Mouse (Mus musculus) right cerebral cortex, adult 2 months (tissue): Measurements from ENCODE around the gene Ing4.
"Not testable (repeated sequence)": the region's sequence is repeated elsewhere in the genome, so short reads cannot be mapped to it uniquely, and the experiment has no call there.

Experiments used
- DNase-seq, 2 experiments: peaks; one replicate each; pipeline ENCODE4 v3.0.0; 2021 to 2022; ENCODE audit warnings: low spot score in 2 of 2

Gene Ing4

DNA sequence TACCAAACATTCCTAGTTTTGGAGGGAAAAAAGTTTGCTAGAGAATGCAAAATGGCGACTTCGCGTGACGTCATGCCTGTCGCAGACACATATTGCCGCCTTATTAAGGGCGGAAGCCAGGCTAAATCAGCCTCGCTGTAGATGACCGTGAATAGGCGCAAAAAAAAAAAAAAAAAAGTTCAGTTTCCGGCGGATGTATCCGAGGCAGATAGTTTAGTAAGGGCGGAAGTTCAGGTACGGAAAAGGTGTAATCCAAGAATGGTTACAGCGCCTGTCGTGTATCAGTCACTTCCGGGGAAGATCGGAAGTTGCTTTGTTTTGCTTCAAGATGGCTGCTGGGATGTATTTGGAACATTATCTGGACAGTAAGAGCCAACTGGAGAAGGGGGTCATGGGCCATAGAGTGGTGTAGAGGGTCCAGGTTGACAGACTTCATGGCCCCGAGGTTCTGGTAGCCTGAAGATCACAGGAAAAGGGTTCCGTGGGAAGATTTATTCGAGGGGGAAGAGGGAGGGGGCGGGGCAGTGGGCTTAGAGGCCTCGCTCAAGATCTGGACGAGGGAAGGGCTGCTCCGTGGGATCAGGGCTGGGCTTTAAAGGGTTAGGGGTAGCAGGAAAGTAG is at the start of gene Ing4:
Gene Ing4 (plus strand): TSS at position 228 of the 621 bp plus-strand sequence.
- peak; percentile 87 to 94 for DNase-seq

DNA sequence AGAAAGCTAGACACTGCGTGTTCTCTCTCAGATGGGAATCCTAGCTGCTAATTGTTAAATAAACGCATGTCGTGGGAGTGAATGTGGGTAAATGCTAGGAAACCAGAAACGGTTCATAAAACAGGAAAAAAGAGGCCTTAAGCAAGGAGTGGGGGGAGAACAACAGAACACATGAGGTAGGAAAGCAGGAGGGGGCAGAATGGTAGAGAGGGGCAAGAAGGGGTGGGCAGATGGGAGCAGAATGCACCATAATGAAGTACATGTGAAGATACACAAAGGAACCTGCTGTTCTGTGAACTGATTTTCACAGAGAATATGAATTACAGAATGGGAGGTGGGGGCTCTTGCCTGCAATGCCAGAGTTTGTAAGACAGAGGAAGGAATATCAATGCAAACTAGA is 47.3 kb upstream of the Ing4 start:
- peak in 1 of 2 experiments; percentile 17 for DNase-seq

DNA sequence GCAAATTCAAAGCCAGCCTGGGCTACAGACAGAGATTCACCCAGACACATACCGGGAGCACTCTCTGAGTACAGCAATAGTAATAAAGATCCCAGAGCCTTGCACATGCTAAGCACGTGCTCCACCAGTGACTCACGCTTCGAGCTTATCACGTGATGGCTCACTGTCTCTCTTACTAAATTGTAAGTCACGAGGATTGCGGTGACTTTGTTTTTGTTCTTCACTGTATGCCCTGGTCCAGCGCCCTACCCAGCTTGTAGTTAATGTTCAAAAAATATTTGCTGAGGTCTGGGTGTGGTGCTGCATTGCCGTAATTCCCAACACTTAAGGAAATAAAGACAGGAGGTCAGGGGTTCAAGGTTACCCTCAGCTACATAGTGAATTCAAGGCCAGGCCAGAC is 46.2 kb upstream of the Ing4 start:
- DNase-seq: peak in 1 of 2 experiments; percentile 30

DNA sequence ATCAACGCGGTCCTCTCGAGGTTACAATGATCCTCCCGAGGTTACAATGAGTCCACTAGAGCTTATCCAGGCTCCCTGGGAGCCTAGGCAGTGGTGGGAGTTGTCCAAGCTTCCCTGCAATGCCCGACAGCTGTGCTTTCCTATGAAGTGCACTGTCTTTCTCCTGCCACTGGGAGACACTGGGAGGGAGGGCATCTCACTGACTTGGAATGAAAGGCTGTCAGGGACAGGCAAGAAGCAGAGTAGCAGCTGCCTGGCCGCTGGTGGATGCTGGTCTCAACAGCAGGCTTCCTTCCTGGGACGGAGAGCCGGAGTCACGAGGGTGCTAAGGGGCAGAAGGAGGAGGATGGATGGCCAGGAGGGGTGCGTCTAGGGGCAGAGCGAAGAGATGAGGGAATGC is 45.7 kb upstream of the Ing4 start:
- peak in 1 of 2 experiments; percentile 8 for DNase-seq

DNA sequence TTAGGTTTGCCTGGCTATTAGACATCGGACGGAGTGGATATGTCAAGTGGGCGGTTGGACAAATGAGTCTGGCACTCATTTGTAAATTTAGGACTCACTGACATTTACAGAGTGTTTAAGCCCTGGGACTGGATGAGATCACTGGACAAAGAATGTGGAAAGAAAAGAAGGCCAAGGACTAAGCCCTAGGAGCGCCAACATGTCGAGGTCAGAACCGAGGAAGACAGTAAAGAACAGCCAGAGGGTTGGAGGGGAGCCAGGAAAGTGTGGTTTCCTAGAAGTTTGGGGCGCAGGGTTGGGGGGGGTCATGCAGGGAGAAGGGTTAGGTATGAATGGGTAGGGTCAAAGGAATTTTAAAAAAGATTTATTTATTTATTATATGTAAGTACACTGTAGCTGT is 44.3 kb upstream of the Ing4 start:
- no peak for DNase-seq

DNA sequence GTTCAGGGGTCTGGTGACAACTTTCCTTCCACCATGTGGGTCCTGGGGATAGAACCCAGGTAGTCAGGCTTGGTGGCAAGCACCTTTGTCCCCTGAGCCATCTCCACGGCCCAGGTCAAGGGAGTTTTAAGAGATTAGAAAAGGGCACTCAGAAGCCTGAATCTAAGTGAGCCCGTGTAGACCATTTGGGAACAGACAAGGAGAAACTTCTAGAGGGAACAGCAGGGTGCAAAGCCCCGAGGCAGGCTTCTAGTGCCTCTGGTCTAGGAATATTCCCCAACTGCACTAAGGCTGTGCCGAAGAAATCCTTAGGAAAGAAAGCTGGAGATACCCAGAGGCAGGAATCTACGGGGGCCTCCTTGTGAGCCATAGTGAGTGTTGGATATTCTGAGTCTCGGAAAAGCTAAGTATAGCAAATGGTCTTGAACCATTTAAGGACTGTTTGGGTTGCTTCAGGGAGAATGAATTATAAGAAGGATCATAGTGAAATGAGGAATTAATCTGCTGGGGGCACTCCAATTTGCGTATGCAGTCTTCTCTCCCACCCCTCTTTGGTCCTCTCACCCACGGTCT is 43.6 kb upstream of the Ing4 start:
- DNase-seq: no peak

DNA sequence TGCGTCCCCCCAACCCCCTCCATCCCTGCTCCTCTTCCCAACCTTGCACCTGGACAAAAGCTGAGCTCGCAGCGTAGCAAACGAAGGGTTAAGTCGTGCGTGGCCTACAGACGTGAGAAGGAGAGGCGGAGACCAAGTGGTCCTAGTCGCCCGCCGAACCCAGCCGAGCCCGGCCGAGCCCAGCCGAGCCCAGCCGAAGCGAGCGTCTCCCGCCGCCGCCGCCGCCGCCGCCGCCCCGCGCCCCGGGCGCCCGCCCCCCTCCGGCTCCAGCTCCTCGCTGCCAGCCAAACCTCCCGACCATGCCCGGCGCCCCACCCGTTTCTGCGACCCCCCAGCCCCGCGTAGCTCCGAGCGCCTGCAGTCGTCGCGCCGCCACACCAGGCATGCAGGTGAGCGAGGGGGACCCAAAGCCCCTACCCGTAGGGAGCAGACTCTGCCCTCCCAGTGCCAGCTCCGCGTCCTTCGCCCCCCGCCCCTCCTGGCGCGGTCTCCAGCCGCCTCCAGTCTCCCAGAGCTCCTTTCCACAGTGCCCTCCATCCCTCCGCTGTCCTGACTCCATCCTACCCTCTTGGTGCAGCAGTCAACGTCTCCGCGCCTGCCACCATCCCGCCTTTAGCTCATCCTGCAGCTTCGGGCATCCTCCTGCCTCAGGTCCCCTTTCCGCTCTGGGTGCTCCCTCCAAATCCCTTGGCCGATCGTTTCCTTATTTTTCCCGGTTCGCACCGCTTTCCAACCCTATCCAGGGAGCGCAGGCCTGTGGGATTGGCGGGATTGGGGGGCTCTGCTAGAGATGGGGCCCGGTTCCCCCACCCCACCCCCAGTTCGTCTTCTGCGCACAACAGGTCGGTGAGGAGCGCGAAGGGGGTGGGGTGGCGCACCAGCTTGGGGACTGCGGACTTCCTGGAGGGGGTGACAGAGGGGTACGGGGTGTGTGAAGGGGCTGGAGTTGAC is 42.7 kb upstream of the Ing4 start, which contains the start of gene Pianp:
Gene Pianp (plus strand): TSS at position 144 of the 951 bp plus-strand sequence.
- DNase-seq: peak; percentile 83 to 85

DNA sequence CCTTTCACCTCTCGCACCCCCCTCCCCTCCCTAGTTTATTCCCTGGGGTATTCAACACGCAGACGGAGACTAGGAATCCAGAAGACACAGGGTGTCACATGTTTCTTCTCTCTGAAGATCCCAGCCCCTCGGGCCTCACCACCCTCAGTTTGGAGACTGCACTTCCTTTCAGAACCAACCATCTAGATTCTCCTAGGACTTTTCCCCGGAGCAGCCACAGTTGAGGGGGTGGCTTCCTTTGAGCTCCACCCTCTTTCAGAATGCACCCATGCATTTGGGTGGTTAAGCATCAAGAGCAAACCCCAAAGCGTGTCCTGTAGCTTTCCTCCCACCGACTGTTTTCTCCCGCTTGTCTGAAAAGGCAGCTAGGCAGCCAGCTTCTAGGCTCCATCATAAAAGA is 41.5 kb upstream of the Ing4 start:
- peak; percentile 69 to 75 for DNase-seq

DNA sequence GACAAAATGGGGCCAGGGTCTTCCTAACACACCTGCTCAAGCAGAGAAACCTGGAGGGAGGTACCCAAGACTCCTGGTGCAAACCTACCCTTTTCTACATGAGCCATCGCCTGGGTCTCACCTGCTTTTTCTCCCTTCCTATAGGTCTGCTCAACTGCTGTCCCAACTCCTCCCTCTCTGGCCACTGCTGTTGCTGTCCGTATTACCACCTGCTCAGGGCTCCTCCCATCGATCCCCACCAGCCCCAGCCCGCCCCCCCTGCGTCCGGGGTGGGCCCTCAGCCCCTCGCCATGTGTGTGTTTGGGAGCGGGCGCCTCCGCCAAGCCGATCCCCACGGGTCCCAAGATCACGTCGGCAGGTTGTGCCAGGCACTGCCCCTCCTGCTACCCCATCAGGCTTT is 40.5 kb upstream of the Ing4 start:
- DNase-seq: no peak

DNA sequence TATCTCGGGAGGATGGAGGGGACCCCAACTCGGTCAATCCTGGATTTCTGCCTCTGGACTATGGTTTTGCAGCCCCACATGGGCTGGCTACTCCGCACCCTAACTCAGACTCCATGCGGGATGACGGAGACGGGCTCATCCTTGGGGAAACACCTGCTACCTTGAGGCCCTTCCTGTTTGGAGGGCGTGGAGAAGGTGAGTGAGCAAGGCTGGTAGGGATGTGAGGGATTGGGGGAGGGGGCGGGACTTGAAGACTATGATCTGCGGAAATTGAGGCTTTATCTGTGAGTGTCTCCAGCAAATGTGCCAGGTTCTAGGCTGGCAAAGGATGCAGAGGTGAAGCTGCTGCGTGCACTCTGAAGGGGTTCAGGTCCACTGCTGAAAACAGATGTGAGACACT is 40.0 kb upstream of the Ing4 start:
- DNase-seq: no peak

DNA sequence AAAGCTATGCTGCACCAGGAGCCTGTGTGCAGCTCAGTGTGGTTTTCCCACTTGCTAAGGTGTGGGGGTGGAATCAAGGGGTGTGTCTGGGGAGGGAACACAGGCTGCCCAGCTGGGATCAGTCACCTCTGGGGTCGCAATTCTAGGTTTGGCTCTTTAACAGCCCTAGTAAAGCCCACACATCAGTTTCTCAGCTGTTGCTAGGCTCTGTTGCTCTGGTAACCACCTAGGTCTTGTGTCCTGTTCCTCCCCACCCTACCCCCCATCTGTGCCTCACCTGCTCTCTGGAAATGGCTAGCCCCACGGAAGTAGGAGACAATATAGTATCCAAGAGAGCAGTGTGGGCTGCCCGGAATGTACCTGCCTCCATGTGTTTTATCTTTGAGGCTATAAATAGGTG is 35.9 kb upstream of the Ing4 start:
- DNase-seq: peak in 1 of 2 experiments; percentile 40

DNA sequence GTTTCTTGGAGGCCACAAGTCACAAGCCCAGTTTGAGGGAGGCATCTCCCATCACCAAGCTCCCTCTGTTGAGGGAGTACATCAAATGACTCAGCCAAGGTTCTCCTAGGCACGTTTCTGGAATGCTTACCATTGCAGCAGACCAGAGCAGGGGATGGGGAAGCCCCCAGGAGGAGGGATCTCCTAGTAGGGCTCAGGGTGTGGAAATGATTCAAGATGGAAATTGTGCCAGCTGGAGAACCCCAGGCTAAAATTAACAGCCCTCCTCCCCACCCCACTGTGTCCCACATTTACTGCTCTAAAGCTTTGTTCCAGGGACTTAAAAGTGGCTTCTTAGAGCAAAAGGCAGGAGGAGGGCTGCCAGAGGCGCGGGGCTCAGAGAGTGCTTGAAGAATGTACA is 34.5 kb upstream of the Ing4 start:
- DNase-seq: peak; percentile 38 to 41

DNA sequence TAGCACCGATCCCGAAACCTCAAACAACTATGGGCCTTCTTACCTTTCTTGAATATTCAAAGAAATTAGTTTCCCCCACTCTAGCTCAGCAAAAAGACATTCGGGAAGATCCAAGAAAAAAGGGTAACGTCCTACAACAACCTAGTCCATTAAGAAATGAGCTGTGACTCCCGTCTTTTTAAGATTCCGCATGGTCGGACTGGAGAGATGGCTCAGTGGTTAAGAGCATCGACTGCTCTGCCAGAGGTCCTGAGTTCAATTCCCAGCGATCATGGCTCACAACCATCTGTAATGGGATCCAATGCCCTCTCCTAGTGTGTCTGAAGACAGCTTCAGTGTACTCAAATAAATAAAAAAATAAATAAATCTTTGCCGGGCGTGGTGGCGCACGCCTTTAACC is 31.5 kb upstream of the Ing4 start:
- DNase-seq: no peak

DNA sequence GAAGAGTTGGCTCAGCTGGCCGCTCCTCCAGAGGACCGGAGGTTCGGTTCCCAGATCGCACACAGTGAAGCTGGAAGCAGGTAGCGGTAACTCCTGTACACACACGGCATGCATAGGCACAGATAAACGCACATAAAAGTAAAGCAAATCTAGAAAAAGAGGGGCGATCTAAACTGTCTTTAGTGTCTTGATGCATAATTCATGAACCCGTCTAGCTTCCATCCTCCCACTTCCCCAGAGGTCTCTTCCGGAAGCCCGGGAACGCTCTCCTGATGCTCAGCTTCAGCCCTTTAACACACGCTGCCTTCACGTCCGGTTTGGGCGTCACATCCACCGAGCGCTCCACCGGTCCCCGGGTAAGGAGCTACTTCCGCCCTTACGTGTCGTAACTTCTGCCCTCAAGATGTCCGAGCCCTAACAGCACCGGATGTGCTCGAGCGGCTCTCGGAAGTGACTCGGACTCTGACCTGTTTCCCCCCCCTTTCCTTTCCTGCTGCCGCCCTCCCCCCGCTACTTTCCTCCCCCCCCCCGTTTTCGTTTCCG is 30.9 kb upstream of the Ing4 start:
- DNase-seq: peak; percentile 98 to 99

DNA sequence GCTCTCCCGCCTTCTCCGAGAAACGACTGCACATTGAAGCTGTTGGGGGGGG is 30.6 kb upstream of the Ing4 start, which contains the start of gene Zfp384:
Gene Zfp384 (plus strand): TSS at position 17 of the 52 bp plus-strand sequence.
- no peak for DNase-seq

DNA sequence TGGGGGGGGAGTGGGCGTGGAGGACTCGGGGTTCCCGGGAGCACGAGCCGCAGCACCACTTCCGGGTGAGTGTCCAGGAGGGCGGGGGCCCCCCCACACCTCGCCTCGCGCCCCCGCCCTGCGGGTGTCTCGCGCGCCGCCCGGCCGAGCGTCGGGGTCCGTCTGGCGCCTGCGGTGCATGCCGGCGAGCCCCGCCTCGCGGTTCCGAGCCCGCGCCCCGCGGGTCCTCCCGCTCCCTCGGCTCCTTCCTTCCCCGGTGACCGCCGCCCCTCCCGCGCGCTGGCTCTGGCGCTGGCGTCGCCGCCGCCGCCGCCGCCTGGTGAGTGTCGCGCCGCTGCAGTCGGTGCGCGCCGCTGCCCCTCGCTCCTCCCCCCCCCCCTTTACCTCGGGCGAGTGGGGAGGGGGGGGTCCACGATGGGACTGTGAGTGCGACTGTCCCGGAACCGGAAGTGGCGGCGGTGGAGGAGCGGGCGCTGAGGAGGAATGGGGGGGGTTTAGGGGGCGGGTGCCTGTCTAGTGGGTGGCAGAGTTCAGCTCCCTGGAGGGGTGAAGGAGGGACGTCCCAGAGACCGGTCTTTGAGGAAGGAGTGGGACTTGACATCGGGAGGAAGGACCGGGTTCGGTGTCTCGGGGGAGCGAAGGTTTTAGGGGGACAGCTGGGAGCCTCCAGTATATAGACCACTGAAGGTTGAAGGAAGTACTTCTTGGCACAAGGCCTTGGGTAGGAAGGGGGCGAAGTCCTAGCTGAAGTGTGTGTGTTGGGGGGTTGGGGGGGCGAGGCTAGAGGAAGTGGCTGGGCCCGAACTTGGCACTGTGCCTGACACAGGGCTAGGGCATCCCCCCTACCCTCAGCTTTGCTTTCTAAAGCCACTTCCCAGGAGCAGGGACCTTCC is 30.1 kb upstream of the Ing4 start:
- DNase-seq: peak; percentile 59 to 70

DNA sequence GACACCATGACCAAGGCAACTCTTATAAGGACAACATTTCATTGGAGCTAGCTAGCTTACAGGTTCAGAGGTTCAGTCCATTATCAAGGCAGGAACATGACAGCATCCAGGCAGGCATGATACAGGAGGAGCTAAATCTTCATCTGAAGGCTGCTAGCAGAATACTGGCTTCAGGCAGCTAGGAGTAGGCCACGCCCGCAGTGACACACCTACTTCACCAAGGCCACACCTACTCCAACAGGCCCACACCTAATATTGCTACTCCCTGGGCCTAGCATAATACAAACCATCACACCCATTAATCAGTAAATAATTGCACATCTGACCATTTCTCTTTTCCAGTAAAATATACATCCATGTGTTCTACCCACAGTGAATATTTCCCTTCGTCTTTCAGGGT is 21.9 kb upstream of the Ing4 start:
- no peak for DNase-seq

DNA sequence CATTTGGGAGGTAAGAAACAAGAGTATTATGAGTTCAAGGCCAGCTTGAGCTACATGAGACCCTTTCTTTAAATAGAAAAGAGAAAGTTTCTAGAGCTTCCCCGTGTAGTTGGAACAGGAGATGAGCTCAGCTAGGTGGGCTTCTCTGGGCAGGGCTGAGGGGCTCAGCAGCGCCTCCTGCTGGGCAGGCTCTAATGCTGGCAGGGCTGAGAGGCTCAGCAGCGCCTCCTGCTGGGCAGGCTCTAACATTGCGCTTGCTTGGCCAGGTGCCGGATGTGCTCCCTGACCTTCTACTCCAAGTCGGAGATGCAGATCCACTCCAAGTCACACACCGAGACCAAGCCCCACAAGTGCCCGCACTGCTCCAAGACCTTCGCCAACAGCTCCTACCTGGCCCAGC is 9.0 kb upstream of the Ing4 start:
- not testable (repeated sequence) for DNase-seq

DNA sequence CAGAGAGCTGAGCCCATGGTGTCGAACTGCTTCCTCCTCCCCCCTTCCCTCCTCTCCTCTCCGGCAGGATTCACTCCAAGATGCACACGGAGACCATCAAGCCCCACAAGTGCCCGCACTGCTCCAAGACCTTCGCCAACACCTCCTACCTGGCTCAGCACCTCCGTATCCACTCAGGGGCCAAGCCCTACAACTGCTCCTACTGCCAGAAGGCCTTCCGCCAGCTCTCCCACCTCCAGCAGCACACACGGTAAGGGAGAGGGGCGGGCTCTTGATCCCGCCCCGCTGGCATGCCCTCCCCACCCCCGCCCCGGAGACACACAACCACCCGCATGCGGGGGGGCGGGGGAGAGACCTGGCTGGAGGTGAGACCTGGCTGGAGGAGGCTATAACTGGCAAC is 8.0 kb upstream of the Ing4 start:
- DNase-seq: no peak

DNA sequence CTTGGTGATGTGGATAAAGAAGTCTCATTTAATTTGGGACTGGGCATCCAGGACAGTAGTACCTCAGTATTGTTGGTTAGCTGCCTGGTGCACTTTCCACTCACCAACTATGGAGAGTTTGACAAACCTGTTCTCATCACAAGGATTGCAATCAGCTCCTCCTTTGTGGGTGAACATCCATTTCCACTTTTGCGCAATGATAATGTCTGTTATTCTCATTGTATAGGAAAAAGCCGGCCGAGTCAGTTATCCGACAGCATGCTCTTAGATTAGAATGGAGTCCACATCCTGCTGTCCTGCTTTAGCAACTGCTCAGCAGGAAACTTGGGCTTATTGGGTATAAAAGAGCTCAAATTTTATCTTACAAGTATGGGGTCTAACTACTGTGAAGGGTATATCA is 894 bp upstream of the Ing4 start:
- DNase-seq: no peak

DNA sequence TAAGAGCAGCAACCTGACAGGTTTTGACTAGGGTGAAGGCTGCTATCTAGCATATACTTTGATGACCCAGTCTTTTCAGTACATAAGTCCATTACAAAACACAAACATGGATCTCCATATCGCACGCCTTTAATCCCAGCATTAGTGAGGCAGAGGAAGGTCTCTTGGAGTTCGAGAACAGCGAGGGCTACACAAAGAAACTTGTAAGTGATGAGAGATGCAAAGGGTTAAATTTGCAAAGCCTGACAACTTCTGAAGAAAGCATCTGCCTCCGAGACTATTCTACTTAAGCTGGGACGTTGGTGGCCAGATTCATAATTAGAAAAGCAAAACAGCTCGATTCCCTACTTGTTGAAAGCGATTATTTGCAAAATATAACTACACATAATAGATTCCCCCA is 429 bp upstream of the Ing4 start:
- DNase-seq: no peak

DNA sequence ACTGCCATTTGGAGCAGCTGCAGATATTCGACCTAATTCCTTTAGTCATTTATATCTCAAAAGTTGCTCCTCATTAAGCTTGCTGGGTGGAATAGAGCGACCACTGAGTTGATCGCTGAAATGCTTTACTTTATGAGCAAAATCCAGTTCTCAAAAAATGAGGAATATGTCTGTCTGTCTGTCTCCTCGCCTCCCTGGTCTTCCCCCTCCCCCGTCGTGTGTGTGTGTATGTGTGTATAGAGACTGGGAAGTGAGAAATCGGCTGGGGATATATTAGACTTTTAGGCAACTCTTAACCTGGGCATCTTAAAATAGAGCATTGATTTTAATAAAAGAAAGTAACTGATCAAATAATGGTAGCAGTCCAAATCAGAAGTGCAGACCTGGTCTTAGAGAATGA is 661 bp downstream of the Ing4 start:
- no peak for DNase-seq
